Mouse (Mus musculus): ENCODE measurements around the gene Sub1. TPM values are rescaled to one million over a fixed set of nuclear protein-coding genes. Genes with fewer than 3 reads are reported as not detected.

Gene Sub1
- polyA plus RNA-seq, 1 experiment from 2014 or later = 614 TPM

- no peaks in the 10 kb centered on the region for H3K36me3 ChIP-seq
- H3K27me3 ChIP-seq = no peaks in the 10 kb centered on the region
- 91% methylated on average over 11 of the region's 11 CpGs for WGBS
- ATAC-seq (ENCODE audit: insufficient number of reproducible peaks, low FRiP score, low TSS enrichment, low read depth) = no peak
- H3K27ac ChIP-seq (replicated peaks) = no peak overlapping the region
- no peak overlapping the region for H3K4me2 ChIP-seq (replicated peaks)
- no peak overlapping the region for H3K4me3 ChIP-seq (replicated peaks)
- no peaks in the 10 kb centered on the region for H3K9me3 ChIP-seq (replicated peaks)
- no peaks in the 10 kb centered on the region for H3K4me1 ChIP-seq
- no peak overlapping the region for H3K9ac ChIP-seq
These were observed 32.8 kb downstream of the Sub1 start for GRCm38 (mm10) chr15:11963791-11964525.

GRCm38 (mm10) chr15:11959716-11960115 lies 37.1 kb downstream of the Sub1 start:
- no peak overlapping the region for H3K4me3 ChIP-seq (replicated peaks)
- H3K27ac ChIP-seq (replicated peaks) = no peak overlapping the region
- ATAC-seq (ENCODE audit: insufficient number of reproducible peaks, low FRiP score, low TSS enrichment, low read depth) = no peak
- no peak overlapping the region for H3K9ac ChIP-seq
- H3K9me3 ChIP-seq (replicated peaks) = no peaks in the 10 kb centered on the region
- no peaks in the 10 kb centered on the region for H3K27me3 ChIP-seq
- 74% methylated on average over 3 of the region's 3 CpGs for WGBS
- H3K36me3 ChIP-seq = no peaks in the 10 kb centered on the region
- H3K4me1 ChIP-seq = no peaks in the 10 kb centered on the region
- no peak overlapping the region for H3K4me2 ChIP-seq (replicated peaks)

- Histone ChIP-seq H3K27ac (replicated peaks) (no peak overlapping the region), H3K9ac (no peak overlapping the region), H3K9me3 (replicated peaks) (no peaks in the 10 kb centered on the region), H3K27me3 (no peaks in the 10 kb centered on the region), H3K4me2 (replicated peaks) (no peak overlapping the region), H3K36me3 (no peaks in the 10 kb centered on the region), H3K4me1 (no peaks in the 10 kb centered on the region), H3K4me3 (replicated peaks) (no peak overlapping the region)
- no peak for ATAC-seq (ENCODE audit: insufficient number of reproducible peaks, low FRiP score, low TSS enrichment, low read depth)
- 76% methylated on average over 7 of the region's 7 CpGs for WGBS
These were observed 40.7 kb downstream of the Sub1 start for GRCm38 (mm10) chr15:11956129-11956528.

GRCm38 (mm10) chr15:11954190-11954589 lies 42.6 kb downstream of the Sub1 start:
- Histone ChIP-seq H3K4me3 (replicated peaks) (no peak overlapping the region), H3K27me3 (no peaks in the 10 kb centered on the region), H3K9ac (no peak overlapping the region), H3K4me2 (replicated peaks) (no peak overlapping the region), H3K4me1 (no peaks in the 10 kb centered on the region), H3K36me3 (no peaks in the 10 kb centered on the region), H3K9me3 (replicated peaks) (no peaks in the 10 kb centered on the region), H3K27ac (replicated peaks) (no peak overlapping the region)
- ATAC-seq (ENCODE audit: insufficient number of reproducible peaks, low FRiP score, low TSS enrichment, low read depth) = no peak
- 55% methylated on average over 4 of the region's 4 CpGs for WGBS

- Histone ChIP-seq H3K4me3 (replicated peaks) (no peak overlapping the region), H3K27me3 (no peaks in the 10 kb centered on the region), H3K9me3 (replicated peaks) (no peaks in the 10 kb centered on the region), H3K9ac (no peak overlapping the region), H3K4me2 (replicated peaks) (no peak overlapping the region), H3K27ac (replicated peaks) (no peak overlapping the region), H3K4me1 (no peaks in the 10 kb centered on the region), H3K36me3 (no peaks in the 10 kb centered on the region)
- 65% methylated on average over 3 of the region's 3 CpGs for WGBS
- no peak for ATAC-seq (ENCODE audit: insufficient number of reproducible peaks, low FRiP score, low TSS enrichment, low read depth)
These were observed 44.6 kb downstream of the Sub1 start for GRCm38 (mm10) chr15:11952159-11952558.

GRCm38 (mm10) chr15:11951181-11951580 lies 45.6 kb downstream of the Sub1 start:
- Histone ChIP-seq H3K27ac (replicated peaks) (no peak overlapping the region), H3K36me3 (no peaks in the 10 kb centered on the region), H3K9ac (no peak overlapping the region), H3K9me3 (replicated peaks) (no peaks in the 10 kb centered on the region), H3K4me1 (no peaks in the 10 kb centered on the region), H3K4me2 (replicated peaks) (no peak overlapping the region), H3K27me3 (no peaks in the 10 kb centered on the region), H3K4me3 (replicated peaks) (no peak overlapping the region)
- WGBS = 96% methylated on average over 7 of the region's 7 CpGs
- no peak for ATAC-seq (ENCODE audit: insufficient number of reproducible peaks, low FRiP score, low TSS enrichment, low read depth)

GRCm38 (mm10) chr15:11950144-11950543 lies 46.6 kb downstream of the Sub1 start:
- peak; percentile 15; the same call in 1 of the 2 replicates for ATAC-seq (ENCODE audit: insufficient number of reproducible peaks, low FRiP score, low TSS enrichment, low read depth)
- H3K4me2 ChIP-seq (replicated peaks) = no peak overlapping the region
- no peak overlapping the region for H3K4me3 ChIP-seq (replicated peaks)
- WGBS = 86% methylated on average over 10 of the region's 10 CpGs
- H3K4me1 ChIP-seq = no peaks in the 10 kb centered on the region
- H3K27me3 ChIP-seq = no peaks in the 10 kb centered on the region
- no peak overlapping the region for H3K9ac ChIP-seq
- H3K36me3 ChIP-seq = no peaks in the 10 kb centered on the region
- no peaks in the 10 kb centered on the region for H3K9me3 ChIP-seq (replicated peaks)
- H3K27ac ChIP-seq (replicated peaks) = no peak overlapping the region

- no peaks in the 10 kb centered on the region for H3K36me3 ChIP-seq
- H3K27ac ChIP-seq (replicated peaks) = no peak overlapping the region
- no peak overlapping the region for H3K4me3 ChIP-seq (replicated peaks)
- no peak overlapping the region for H3K9ac ChIP-seq
- no peaks in the 10 kb centered on the region for H3K27me3 ChIP-seq
- no peak overlapping the region for H3K4me2 ChIP-seq (replicated peaks)
- no peak for ATAC-seq (ENCODE audit: insufficient number of reproducible peaks, low FRiP score, low TSS enrichment, low read depth)
- H3K4me1 ChIP-seq = no peaks in the 10 kb centered on the region
- 90% methylated on average over 3 of the region's 3 CpGs for WGBS
- no peaks in the 10 kb centered on the region for H3K9me3 ChIP-seq (replicated peaks)
These were observed 47.3 kb downstream of the Sub1 start for GRCm38 (mm10) chr15:11949490-11949889.

- Histone ChIP-seq H3K4me2 (replicated peaks) (no peak overlapping the region), H3K9me3 (replicated peaks) (no peaks in the 10 kb centered on the region), H3K4me3 (replicated peaks) (no peak overlapping the region), H3K27me3 (no peaks in the 10 kb centered on the region), H3K36me3 (no peaks in the 10 kb centered on the region), H3K4me1 (no peaks in the 10 kb centered on the region), H3K27ac (replicated peaks) (no peak overlapping the region), H3K9ac (no peak overlapping the region)
- WGBS = 50% methylated on average over 5 of the region's 5 CpGs
- ATAC-seq (ENCODE audit: insufficient number of reproducible peaks, low FRiP score, low TSS enrichment, low read depth) = no peak
These were observed 55.9 kb downstream of the Sub1 start for GRCm38 (mm10) chr15:11940855-11941254.

Other genes starting within 250 kb of the Sub1 start
- 5.3 and 5.6 TPM in 2 replicates for gene Npr3, start 89.7 kb downstream of the Sub1 start, polyA plus RNA-seq (2015; fragmentation: Nextera tagmentation; extraction: Ambion mirVana)
- 114 and 129 TPM in 2 replicates for gene Zfr, start 120.8 kb upstream of the Sub1 start, polyA plus RNA-seq (2015; fragmentation: Nextera tagmentation; extraction: Ambion mirVana)
- gene Mtmr12, start 208.0 kb upstream of the Sub1 start, polyA plus RNA-seq (2015; fragmentation: Nextera tagmentation; extraction: Ambion mirVana) = 14.6 and 16.2 TPM in 2 replicates